Mouse (Mus musculus) heart, adult 8-10 months (tissue): Measurements from ENCODE around the gene Fxr2. TPM values are rescaled to one million over a fixed set of nuclear protein-coding genes. Genes with fewer than 3 reads are reported as not detected.

ENCODE experiments used
- DNase-seq: peaks from one replicate; pipeline ENCODE4 v3.0.0; 2022; ENCODE audit warnings: low spot score
- total RNA-seq, 4 experiments: library from RNA; stranded (reverse); gene quantifications; 2 replicates each; pipeline ENCODE4 v1.2.4; 2022

The Fxr2 gene
- total RNA-seq, 4 experiments from 2014 or later = 92.4 to 109 (median 94.5) TPM

DNA sequence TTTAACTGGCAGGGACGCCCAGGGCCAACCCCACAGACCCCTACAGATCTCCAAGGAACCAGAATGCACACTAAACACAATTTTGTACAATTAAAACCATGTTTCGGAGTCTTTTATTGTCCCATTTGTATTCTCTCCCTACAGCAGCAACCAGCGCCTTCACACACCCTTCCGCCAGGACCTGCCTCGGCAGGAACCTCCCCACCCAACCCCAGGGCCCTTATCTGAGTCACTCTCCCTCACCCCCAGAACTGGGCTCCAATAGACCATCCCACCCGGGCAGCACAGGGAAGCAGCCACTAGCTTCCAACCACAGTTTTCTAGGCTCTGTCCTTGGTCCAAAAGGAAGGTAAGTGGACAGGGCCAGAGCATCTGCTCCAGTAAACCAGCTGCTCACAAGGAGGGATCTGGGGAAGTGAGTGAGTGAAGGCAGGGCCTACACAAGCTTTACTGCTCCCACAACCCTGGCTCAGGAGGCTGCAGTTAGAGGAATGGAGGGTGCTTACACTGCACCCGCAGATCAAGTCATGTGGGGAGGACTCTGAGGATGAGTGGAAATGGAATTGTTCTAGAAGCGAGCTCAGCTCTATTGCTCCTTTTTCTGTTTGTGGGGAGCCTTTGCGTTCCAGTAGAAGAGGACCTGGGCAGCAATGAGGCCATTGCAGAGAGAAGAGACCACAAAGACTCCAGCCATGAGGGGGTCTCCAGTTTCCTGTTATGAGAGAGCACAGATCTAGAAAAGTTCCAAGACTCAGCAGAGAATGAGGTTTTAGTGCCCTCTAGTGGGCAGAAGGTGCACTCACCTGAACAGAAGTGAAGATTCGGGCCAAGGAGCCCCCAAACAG is 24.0 kb downstream of the Fxr2 start:
- no peak for DNase-seq

DNA sequence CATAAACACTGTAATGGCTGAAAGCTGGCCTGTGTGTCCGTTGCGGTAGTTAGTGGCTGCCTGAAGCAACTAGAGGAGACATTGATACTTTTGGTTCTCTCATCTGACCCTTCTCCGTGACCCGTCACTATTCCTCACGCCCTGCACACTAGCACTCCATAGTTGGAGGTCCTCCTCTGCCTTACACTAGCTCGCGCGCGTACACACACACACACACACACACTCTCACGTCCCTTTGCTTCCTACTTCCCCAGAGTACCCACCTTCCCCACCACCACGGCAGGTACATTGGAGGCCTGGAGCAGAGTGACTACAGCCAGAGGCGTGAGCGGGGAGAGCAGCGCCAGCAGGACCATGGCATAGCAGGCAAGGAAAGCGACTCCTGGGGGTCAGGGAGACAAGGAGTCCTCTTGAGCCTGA is 24.7 kb downstream of the Fxr2 start:
- DNase-seq = no peak

DNA sequence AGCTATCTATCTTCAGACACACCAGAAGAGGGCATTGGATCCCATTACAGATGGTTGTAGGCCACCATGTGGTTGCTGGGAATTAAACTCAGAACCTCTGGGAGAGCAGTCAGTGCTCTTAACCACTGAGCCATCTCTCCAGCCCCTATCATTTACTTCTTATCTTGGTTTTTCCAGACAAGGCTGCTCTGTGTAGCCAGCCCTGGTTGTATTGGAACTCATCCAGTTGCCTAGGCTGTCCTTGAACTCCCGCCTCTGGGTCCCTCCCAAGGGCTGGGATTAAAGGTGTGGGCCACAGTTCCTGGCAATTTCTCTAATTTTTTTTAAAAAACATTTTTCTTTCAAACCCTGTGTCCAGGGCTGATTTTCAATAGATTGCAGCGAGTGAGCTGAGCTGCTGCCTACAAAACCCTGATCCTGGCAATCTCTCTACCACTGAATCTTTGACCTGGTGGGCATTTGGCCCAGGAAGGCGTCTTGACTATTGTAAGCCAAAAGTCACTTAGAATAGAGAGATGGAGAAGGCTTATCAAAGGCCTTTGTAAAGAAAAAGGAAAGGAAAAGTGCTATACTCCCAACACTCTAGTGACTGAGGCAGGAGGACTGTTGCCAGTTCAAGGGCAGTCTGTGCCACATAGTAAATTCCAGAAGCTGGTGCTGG is 28.6 kb downstream of the Fxr2 start:
- no peak for DNase-seq

DNA sequence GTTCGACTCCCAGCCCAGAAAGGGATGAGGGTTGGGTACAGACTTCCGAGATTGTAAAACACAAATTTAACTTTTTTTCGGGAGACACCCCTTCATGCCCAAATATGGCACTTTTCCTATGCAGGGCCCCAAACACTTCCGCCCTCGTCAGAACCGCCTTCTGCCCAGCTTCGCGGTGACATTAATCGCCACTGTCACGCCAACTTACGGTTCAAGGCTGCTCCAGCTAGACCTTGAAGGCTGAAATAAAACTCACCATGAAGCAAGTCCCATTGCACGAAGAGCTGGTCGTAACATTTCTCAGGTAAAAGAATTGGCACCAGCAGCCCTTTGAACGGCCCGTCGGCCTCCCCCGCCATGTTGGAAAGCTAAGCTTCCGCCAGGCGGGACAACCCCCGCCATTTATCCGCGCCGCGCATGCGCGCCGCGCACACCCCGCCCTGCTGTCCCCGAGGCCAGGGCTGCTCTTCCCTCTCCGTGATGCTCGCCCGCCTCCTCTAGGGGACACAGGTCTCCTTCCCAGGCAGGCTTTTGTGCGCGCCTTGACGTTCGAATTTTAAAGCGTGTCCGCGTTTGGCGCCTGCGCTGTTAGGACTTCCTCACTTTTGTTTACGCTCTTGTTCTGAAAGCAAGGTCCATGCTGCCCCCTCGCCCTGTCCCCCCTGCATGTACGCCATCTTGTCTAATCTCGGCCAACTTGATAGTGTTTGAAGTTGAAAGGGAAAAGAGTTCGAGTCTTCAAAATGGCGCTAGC is 29.6 kb downstream of the Fxr2 start, which contains the start of gene Mpdu1:
TSS of gene Mpdu1 (minus strand) at position 430 of the 754 bp plus-strand sequence.
- peak; percentile 94 for DNase-seq

DNA sequence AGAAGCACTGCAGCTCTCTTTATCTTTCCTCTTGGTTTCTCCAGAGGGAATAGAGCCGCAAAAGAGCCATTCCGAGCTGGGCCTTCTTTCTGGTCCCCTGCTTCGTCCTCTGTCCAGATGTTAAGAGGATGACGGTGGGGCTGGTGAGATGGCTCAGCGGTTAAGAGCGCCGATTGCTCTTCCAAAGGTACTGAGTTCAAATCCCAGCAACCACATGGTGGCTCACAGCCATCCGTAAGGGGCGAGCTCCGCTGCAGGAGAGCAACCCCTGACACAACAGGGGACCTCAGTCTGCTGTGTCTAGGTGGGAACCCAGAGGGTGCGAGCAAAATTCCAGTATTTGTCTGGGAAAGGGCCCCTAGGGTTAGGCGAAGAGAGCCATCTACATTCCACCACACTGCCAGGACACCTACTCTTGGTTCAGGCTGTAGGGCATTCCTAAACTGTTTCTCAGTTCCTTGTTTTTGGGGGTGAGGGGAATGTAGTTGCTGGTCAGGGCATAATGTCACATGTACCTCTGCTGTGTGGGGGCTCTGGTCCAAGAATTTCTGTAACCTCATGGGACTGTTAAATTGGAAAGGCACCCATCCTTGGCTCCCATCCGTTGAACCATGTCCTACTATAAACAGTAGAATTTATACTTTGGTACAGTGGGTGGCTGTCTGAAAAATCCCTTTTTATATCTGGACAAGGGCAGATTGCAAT is 30.3 kb downstream of the Fxr2 start:
- DNase-seq = no peak

DNA sequence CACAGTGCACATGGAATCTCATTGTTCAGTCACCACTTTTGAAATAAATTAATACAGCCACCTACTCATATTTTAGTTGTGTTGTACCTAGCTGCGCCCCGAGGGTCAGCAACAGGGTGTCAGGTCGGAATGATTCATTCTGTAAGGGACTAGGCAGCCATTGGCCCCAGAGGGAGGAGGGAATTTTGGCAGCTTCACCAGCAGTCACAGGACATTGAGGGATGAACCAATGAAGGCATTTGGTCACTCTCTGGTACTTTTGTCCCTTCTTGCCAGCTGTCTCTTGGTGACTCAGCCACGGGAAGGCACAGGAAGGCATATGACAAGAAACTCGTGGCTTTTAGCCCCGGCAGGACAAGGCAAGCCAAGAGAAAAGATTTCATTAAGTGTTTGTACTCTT is 31.0 kb downstream of the Fxr2 start:
- DNase-seq = no peak

DNA sequence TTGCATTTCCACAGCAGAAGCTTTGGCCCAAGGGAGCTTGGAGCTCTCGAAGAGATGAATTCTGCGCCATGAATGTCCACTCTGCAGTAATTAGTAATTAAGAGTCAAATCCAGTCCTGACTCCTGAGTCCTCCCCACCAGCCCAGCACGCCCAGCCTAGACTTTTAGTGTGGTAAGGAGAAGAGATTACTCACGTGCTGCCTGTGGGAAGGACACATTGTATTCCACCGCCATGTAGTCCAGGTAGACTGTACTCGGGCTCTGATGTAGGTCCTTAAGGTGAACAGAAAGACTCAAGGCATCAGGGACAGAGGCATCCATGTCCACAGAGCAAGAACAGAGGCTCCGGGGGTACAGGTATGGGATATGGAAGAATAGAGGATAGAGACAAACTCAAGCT is 32.1 kb downstream of the Fxr2 start:
- DNase-seq = no peak

DNA sequence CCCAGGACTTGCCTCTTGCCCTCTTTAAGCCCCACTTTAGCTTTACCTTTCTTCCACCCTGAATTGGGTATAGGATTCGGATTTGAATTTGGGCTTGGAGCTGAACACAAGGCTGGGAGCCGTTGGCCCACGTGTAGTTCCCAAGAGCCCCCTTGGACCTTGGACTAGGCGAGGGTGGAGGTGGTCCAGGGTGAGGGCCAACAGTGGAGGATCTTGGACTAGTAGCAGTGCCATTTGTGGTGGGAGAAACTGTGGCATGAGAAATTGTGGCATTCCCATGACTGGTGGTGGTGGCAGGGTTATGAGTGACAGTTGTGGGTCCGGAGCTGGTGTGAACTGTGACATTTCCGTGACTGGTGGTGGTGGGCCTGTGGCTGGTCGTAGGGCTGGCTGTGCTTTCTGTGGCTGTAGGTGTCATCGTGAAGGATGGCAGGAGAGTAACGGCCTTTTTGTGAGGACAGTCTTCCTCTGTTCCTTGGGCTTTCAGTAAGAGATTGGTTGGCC is 32.7 kb downstream of the Fxr2 start:
- DNase-seq = no peak

DNA sequence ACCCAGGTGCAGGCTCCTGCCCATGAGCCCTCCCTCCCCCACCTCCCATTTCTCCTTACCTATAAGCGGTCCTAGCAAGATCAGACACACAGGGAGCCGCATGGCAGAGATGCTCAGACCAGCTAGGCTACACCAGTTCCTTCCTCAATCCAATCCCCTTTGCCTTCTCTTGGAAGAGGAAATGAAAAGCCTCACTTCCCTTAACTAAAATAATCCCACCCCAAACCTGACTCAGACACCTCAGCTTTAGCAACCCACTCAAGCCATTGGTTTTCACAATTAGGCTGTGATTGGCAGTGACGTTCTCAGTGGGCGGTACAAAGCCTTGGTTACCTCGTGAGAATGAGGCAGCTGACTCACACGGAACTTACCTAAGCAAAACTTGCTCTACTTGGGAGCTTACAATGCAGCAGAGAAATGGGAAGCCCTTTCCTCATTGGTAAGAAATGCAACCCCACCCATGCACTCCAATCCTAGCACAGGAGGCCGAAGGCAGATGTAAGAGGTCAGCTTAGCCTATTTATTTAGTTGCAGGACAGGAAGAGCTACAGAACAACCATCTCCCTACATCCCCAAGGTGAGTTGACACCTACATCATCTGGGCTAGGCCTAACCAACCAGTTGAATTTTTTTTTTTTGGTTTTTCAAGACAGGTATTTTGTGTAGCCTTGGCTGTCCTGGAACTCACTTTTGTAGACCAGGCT is 33.3 kb downstream of the Fxr2 start, which contains the start of gene Cd68:
TSS of gene Cd68 (minus strand) at position 193 of the 704 bp plus-strand sequence.
- peak; percentile 67 for DNase-seq

DNA sequence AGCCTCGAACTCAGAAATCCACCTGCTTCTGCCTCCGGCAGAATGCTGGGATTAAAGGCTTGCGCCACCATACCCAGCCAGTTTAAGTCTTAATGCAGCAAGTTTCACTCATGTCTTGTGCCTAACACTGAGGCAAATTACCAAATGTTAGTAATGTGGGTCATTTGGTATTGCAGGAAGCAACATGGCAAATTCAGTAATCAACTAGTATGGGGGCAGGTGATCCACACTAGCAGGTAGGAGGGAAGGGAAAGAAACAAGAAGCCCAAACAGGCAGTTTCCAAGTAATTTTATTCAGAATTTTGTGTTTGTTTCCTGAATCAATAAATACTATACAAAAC is 33.8 kb downstream of the Fxr2 start:
- DNase-seq = no peak

DNA sequence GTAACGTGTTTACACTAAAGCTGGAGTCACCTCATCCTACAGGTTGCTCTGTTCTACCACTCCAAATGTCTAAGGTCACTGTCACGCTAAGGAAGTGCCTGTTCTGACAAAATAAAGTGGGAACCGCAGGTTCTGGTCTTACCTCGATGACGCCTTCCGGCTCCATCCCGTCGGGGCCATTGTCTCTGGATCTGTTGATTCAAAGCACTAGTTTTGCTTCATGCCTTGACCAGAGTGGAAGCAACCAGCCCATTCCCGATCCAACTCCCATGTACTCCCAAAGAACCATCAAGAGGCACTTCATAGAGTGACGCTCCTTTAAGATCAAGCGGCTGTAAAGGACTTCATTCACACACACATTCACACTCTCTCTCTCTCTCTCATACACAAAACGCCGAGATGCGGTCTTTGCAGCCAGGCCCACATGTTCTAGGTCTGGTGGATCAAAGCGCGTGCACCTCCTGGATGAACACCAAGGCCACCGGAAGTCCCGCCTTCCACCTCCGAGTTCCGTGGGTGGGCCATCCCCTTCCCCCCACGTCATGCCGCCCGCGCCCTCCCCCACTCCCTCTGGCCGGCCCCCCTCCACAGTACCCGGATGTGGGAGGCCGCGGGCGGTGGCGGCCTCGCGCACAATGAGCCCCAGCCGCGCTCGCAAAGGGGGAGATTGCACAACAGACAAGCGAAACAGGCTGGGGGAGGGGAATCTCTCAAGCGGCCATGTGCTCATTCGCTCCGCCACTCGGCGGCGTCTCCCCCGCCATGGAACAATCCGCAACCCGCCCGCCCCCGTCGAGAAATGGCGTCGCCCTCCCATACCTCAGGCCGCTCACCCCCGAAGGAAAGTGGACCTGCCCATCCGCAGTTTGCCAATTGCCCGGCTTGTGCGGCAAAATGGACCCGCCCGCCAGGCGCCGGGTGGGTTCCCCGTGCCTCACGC is 38.3 kb downstream of the Fxr2 start:
- DNase-seq = peak; percentile 93

DNA sequence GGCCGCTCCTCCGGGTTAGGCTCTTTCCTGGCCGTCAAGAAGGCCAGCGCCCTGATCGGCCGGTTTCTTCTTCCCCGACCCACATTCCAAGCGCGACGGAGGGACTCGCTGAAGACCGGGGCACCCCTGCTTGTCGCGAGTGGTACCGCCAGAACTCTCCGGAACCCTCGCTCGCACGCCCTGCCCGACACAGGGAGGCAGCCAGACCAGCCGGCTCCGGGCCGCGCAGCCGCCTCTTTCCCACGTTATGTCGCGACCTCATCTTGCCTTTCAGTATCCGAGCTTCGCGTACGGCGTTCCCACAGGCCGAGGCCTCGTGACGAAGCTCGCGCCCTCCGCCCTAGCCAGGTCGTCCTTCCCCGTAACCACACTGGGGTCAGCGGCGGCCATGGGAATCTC is 38.9 kb downstream of the Fxr2 start:
- no peak for DNase-seq

DNA sequence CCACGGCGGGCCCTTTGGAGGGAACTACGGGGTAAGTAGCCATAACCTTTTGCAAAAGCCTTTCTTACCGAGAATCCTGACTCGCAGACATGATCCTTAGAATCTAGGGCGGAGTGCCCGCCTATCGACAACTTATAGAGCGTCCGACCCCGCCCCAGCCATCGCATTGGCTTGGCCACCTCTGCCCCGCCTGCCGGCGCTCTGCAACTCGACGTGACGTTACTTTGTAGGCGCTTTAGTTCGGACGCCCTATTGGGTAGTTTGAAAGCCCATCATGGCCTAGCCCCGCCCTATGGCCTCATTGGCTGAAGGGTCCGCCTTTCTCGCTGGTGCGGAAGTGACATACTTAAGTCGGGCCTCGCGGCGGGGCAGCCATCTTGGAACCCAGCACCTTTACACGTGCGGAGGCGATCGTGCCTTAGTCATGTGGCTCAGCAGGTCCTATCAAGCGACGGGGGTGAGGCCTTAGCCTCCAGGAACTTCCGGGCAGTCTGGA is 39.5 kb downstream of the Fxr2 start, which contains the start of gene Eif4a1:
TSS of gene Eif4a1 (minus strand) at position 213 of the 496 bp plus-strand sequence.
- peak; percentile 100 for DNase-seq

DNA sequence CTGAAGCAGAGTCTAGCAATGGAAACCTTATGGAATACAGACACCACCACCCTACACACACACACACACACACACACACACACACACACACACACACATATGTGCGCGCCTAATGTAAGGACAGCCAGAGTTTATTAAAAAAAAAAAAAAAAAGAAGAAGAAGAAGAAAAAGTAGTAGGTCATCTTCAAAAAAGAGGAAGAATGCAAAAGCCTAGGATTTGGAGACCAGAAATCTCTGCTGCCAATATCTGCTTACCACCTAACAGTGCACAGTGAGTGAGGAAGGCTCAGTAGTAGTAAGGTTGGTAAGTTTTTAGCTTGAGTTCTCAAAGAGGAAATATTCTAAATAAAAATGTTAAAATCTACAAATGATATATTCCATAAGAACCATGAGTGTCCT is 46.4 kb downstream of the Fxr2 start:
- no peak for DNase-seq

DNA sequence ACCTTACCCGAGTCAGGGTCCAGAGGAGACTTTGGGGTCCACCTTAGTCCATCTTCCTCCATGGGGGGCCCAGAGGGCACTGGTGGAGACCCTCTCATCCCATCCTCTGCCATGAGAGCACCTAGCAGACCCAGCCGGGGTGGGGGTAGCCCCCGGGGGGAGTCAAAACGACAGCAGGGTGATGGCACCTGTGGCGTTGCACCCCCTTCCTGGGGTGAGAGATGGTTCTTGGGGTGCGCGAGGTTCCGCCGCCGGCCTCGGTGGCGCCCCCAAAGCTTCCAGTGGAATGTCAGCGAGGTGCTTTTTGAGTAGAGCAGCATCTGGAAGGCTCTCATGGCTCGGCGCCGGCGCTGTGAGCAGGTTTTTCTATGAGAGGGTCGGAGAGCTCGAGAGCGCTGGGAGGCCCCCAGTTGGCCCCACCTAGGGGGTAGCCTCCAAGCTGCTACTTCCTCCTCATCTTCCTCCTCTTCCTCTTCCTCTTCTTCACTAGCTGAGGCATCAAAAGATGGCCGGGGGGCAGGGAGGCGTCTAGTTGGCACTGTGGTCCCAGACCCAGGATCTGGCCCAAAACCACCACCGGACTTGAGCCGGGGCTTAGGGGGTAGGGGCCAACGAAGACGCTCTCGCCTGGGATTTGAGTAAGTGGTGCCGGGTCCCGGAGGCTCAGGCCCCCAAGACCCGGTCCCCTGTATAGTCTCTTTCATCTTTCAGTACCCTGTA is 47.5 kb downstream of the Fxr2 start:
- DNase-seq = no peak

DNA sequence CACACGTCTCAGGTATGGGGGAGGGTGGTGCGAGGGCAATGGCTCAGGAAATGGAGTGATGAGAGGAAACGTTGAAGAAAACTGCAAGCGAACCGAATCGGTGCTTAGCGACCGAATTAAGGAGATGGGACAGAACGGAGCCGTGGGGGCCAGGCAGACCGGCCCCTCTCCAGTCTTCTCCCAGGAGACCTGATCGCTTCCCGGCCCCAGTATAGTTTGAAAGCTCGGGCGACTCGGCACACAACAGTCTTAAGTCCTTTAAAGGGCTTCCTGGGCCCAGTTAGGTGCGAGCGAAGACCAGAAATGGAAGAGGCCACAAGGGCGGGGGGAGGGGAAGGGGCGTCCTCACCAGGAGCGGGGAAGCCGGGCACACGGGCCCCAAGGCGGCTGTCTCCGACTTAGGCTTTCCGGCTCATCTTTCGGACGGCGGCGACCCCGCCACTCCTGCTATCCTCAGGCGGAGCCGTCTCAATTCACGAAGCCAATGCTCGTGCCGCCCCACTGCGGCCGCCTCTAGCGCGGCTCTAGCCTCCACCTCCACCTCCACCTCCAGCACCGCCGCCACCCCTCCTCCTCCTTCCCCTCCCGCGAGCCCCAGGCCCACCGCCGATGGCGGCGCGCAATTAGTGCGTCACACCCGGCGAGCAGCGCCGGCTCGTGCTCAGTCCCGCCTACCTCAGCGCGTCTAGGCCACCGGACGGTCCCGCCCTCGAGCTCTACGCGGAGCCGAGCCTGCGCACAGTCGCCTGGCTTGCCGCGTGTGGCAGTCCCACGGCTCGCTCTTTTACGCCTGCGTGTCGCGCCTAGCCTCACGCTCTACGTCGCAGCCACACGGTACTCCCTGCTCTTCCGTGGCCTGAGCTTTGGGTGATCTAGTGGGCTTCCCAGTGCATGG is 48.8 kb downstream of the Fxr2 start, which contains the start of gene Senp3:
TSS of gene Senp3 (minus strand) at position 771 of the 895 bp plus-strand sequence.
- DNase-seq = peak; percentile 94

DNA sequence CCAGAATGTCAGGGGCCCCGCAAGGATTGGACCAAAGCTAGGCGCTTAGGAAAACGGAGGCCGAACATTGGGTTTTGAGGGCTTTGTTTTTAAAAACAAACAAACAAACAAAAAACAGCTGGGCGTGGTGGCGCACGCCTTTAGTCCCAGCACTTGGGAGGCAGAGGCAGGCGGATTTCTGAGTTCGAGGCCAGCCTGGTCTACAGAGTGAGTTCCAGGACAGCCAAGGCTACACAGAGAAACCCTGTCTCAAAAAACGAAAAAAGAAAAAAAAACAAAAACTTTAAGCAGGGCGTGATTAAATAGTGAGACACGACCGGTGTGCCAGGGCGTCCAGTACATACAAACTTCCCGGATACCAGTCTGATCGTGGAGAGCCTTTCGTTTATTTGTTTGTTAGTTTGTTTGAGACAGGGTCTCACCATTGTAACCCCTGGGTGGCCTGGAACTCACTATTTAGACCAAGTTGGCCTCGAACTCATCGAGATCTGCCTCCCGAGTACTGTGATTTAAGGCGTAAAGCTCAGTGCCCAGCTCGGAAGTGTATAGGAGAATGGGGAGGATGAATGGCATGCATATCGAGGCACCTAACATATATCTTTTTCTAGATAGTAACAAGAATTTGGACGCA is 49.5 kb downstream of the Fxr2 start:
- DNase-seq = no peak
